Comparison of ENCODE assay signal across 7 mouse cellular contexts in the genomic region with DNA sequence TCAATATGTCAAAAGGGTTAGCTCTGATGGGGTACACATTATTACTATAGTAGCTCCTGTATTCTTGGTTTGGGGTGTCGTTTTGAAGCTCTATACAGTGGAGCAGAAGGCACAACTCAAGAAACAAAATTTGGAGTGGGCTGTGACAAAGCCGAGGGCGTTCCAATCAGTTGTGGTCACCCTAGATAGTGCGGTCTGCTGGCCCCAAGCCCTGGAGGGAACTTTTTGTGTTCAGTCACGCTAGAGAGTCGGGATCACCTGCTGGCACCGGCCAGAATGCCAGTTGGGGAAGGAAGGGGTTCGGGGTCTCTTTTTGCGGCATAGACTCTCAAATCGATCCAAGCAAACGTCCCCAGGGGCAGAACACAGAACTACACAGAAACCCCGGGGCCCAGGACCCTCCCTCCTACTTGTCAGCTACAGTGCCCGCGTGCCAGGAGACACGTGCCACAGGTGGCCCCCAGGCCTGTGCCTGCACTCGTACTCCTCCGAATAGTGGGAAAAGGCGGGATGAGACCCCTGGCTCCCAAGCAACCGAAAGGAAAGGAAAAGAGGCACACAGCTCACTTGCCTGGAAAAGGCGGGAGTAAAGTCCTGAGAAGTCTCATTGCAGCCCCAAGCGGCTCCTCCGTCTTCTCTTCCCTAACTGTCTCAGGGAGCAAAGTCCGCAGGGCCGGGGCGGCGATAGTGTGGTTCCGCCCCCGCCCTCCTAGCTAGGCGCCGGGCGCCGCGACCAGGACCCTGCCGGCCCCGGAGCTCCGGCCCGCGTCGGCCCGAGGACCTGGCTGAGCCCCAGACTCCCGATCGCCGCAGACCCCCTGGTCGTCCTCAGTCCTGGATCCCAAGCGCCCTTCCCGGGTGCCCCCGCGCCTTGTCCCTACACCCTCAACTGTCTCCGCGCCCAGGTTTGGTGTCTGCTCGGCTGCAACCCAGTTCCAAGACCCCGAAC. TPM values are rescaled to one million over a fixed set of nuclear protein-coding genes. Genes with fewer than 3 reads are reported as not detected.
DNase-seq lines count a peak whose midpoint lies in the region; ATAC-seq lines count a peak whose summit lies in the region.

No protein-coding gene starts in this region.

- H3K4me1 ChIP-seq in forebrain, embryonic 15.5 days: peaks cover 20% of the 10 kb centered on the region
- H3K4me1 ChIP-seq in limb, embryonic 12.5 days (replicated peaks): peaks cover 68% of the 10 kb centered on the region
- peaks cover 11% of the 10 kb centered on the region for H3K4me1 ChIP-seq in midbrain, embryonic 13.5 days (replicated peaks)
- H3K4me1 ChIP-seq in stomach, embryonic 16.5 days (ENCODE audit: control insufficient read depth, insufficient read depth, low read length): peaks cover 45% of the 10 kb centered on the region

- H3K4me2 ChIP-seq in forebrain, embryonic 15.5 days (replicated peaks): peak overlapping the region; percentile 98
- H3K4me2 ChIP-seq in limb, embryonic 12.5 days: peak overlapping the region; percentile 82
- peak overlapping the region; percentile 97 for H3K4me2 ChIP-seq in midbrain, embryonic 13.5 days (replicated peaks)
- peak overlapping the region; percentile 72 for H3K4me2 ChIP-seq in stomach, embryonic 16.5 days (ENCODE audit: low read depth, low read length)

- under 1% methylated on average over 50 of the region's 52 CpGs for WGBS in forebrain, embryonic 15.5 days
- under 1% methylated on average over 52 of the region's 52 CpGs for WGBS in limb, embryonic 12.5 days
- WGBS in midbrain, embryonic 13.5 days: under 1% methylated on average over 49 of the region's 52 CpGs
- WGBS in stomach, embryonic 16.5 days: under 1% methylated on average over 52 of the region's 52 CpGs

- H3K4me3 ChIP-seq in forebrain, embryonic 15.5 days: peak overlapping the region; percentile 61
- H3K4me3 ChIP-seq in limb, embryonic 12.5 days (replicated peaks): peak overlapping the region; percentile 82
- H3K4me3 ChIP-seq in midbrain, embryonic 13.5 days (replicated peaks): peak overlapping the region; percentile 68
- peak overlapping the region; percentile 75 for H3K4me3 ChIP-seq in stomach, embryonic 16.5 days (replicated peaks; ENCODE audit: low read length)

- DNase-seq in ES-CJ7 (ENCODE audit: low read depth, low spot score): peak; percentile 71
- peak; percentile 85 for DNase-seq in adrenal gland, adult 2 months

- peak overlapping the region; percentile 25 for H3K27ac ChIP-seq in forebrain, embryonic 15.5 days (replicated peaks)
- H3K27ac ChIP-seq in limb, embryonic 12.5 days: peak overlapping the region; percentile 96
- H3K27ac ChIP-seq in midbrain, embryonic 13.5 days: no peak overlapping the region
- peak overlapping the region; percentile 96 for H3K27ac ChIP-seq in stomach, embryonic 16.5 days (ENCODE audit: low read length)

- no peaks in the 10 kb centered on the region for H3K27me3 ChIP-seq in forebrain, embryonic 15.5 days
- H3K27me3 ChIP-seq in limb, embryonic 12.5 days: no peaks in the 10 kb centered on the region
- H3K27me3 ChIP-seq in midbrain, embryonic 13.5 days: peaks cover 43% of the 10 kb centered on the region
- H3K27me3 ChIP-seq in stomach, embryonic 16.5 days (ENCODE audit: control insufficient read depth, insufficient read depth, low read length): no peaks in the 10 kb centered on the region

- ATAC-seq in forebrain, embryonic 15.5 days (replicated peaks): peak; percentile 74
- ATAC-seq in hematopoietic stem cell, adult 5-6 weeks (replicated peaks in 1 of 2; ENCODE audit: insufficient read depth in 1 of 2, low FRiP score in 2 of 2, low TSS enrichment in 1 of 2, low read depth in 1 of 2, poor library complexity in 2 of 2, severe bottlenecking in 2 of 2): peak; percentile 41 to 47
- ATAC-seq in limb, embryonic 12.5 days (ENCODE audit: insufficient number of reproducible peaks, insufficient read depth, low FRiP score, low TSS enrichment, low read depth): peak; percentile 39
- ATAC-seq in midbrain, embryonic 13.5 days: peak; percentile 79
- peak; percentile 89 for ATAC-seq in stomach, embryonic 16.5 days (ENCODE audit: insufficient read depth, low FRiP score)

- peak overlapping the region; percentile 70 for H3K9ac ChIP-seq in forebrain, embryonic 15.5 days (replicated peaks)
- peak overlapping the region; percentile 95 for H3K9ac ChIP-seq in limb, embryonic 12.5 days (replicated peaks)
- peak overlapping the region; percentile 84 for H3K9ac ChIP-seq in midbrain, embryonic 13.5 days (replicated peaks)
- H3K9ac ChIP-seq in stomach, embryonic 16.5 days (ENCODE audit: low read length): peak overlapping the region; percentile 92

- H3K36me3 ChIP-seq in forebrain, embryonic 15.5 days: no peaks in the 10 kb centered on the region
- peaks cover 11% of the 10 kb centered on the region for H3K36me3 ChIP-seq in limb, embryonic 12.5 days
- no peaks in the 10 kb centered on the region for H3K36me3 ChIP-seq in midbrain, embryonic 13.5 days
- no peaks in the 10 kb centered on the region; the same call in 1 of the 2 replicates for H3K36me3 ChIP-seq in stomach, embryonic 16.5 days (ENCODE audit: control insufficient read depth, insufficient read depth, low read length)

- no peaks in the 10 kb centered on the region for H3K9me3 ChIP-seq in forebrain, embryonic 15.5 days
- peaks cover 5% of the 10 kb centered on the region for H3K9me3 ChIP-seq in limb, embryonic 12.5 days
- no peaks in the 10 kb centered on the region for H3K9me3 ChIP-seq in midbrain, embryonic 13.5 days
- no peaks in the 10 kb centered on the region; the same call in 1 of the 2 replicates for H3K9me3 ChIP-seq in stomach, embryonic 16.5 days (replicated peaks; ENCODE audit: control insufficient read depth, low read length)

RNA-seq across cellular contexts. Expression of a gene that starts 0.6 kb away (rescaled TPM):
- total RNA-seq in adrenal gland, adult 2 months (2021): 10 to 100 TPM; 57.2 to 67.7 TPM
- 39.2 and 44.2 TPM in 2 replicates for polyA plus RNA-seq in adrenal gland, adult 2 months (2012; rRNA removed)
- polyA plus RNA-seq in forebrain, embryonic 15.5 days (2015; fragmentation: Nextera tagmentation; extraction: Ambion mirVana): 6.9 and 8.0 TPM in 2 replicates
- total RNA-seq in hematopoietic stem cell, adult 5-6 weeks (2017): 14.9 and 17.4 TPM in 2 replicates
- 49.6 and 51.9 TPM in 2 replicates for polyA plus RNA-seq in limb, embryonic 12.5 days (2016; fragmentation: Nextera tagmentation; extraction: Ambion mirVana)
- 4.4 TPM in 2 replicates for polyA plus RNA-seq in midbrain, embryonic 13.5 days (2015; fragmentation: Nextera tagmentation; extraction: Ambion mirVana)
- 28.0 and 30.4 TPM in 2 replicates for polyA plus RNA-seq in stomach, embryonic 16.5 days (2015; fragmentation: Nextera tagmentation; extraction: Ambion mirVana)

Comparison
In these comparisons a context has a peak if more than half of its experiments do, and no peak if none do; other contexts are left out.
1. ATAC-seq: peak in every context shown above with its lines; median percentile 89 in stomach, embryonic 16.5 days; 79 in midbrain, embryonic 13.5 days; 74 in forebrain, embryonic 15.5 days; 44 in hematopoietic stem cell, adult 5-6 weeks; 39 in limb, embryonic 12.5 days.